Mouse (Mus musculus) embryonic facial prominence, embryonic 12.5 days (tissue): ENCODE results near the gene Akr1b3. TPM values are rescaled to one million over a fixed set of nuclear protein-coding genes. Genes with fewer than 3 reads are reported as not detected.

Experiments
- ATAC-seq: fragments of 200-750 bp; cut with Nextera tagmentation; 2 replicates; pipeline ENCODE4 v1.8.0; 2017; ENCODE audit not compliant: insufficient number of reproducible peaks, insufficient read depth, low FRiP score, low TSS enrichment
- H3K27ac ChIP-seq: fragments of 300-500 bp; sonication (generic); 2 replicates; pipeline ENCODE4 v1.5.1; 2016; ENCODE audit warnings: mild to moderate bottlenecking
- H3K27me3 ChIP-seq: fragments of 300-500 bp; sonication (generic); 2 replicates; pipeline ENCODE4 v1.6.1; 2016; ENCODE audit warnings: mild to moderate bottlenecking, moderate library complexity
- H3K36me3 ChIP-seq: fragments of 300-500 bp; sonication (generic); 2 replicates; pipeline ENCODE4 v1.6.1; 2016; ENCODE audit warnings: mild to moderate bottlenecking
- H3K4me1 ChIP-seq: fragments of 300-500 bp; sonication (generic); 2 replicates; pipeline ENCODE4 v1.6.1; 2016
- H3K4me2 ChIP-seq: fragments of 300-500 bp; sonication (generic); replicated peaks from 2 replicates; pipeline ENCODE4 v1.6.1; 2016; ENCODE audit warnings: mild to moderate bottlenecking, moderate library complexity
- H3K4me3 ChIP-seq: fragments of 300-500 bp; sonication (generic); 2 replicates; pipeline ENCODE4 v1.5.1; 2016; ENCODE audit warnings: mild to moderate bottlenecking
- H3K9ac ChIP-seq: fragments of 300-500 bp; sonication (generic); 2 replicates; pipeline ENCODE4 v1.6.1; 2016; ENCODE audit warnings: mild to moderate bottlenecking, moderate library complexity
- H3K9me3 ChIP-seq: fragments of 300-500 bp; sonication (generic); 2 replicates; pipeline ENCODE4 v1.6.1; 2016; ENCODE audit warnings: mild to moderate bottlenecking, moderate library complexity
- WGBS: fragments of 180-500 bp; shearing (Covaris S2); methylation state at CpG from one replicate; pipeline ENCODE4 v1.1.7; 2016; 5-methylcytosine and 5-hydroxymethylcytosine counted together
- polyA plus RNA-seq: library from polyadenylated mRNA; unstranded; fragments of >200 nt; fragmentation: Nextera tagmentation; extraction: Ambion mirVana; gene quantifications from 2 replicates; pipeline ENCODE4 v1.2.1, GENCODE M21; 2016

The Akr1b3 gene
- polyA plus RNA-seq, 1 experiment from 2014 or later: 172 TPM

DNA sequence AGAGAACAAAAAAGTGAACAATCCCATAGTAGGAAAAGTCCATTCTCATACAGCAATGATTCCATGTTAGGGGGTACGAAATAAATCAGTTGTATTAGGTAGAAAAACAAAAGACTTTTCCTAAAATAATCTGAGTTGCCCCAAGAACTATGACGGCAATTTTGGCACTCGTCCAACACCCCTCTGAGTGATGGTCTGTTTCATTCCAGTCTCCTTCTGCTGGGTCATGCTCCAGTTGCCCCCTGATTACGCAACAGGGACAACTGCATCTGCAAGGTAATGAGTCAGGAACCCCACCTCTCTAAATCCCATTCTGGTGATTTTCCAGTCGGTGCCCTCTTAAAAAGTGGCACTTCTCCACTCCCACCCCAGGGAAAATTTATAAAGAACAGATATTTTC is 894 bp upstream of the Akr1b3 start:
- Histone ChIP-seq H3K4me1 (peaks cover 11% of the 10 kb centered on the region; the same call in 1 of the 2 replicates), H3K9me3 (no peaks in the 10 kb centered on the region), H3K36me3 (no peaks in the 10 kb centered on the region), H3K27me3 (no peaks in the 10 kb centered on the region), H3K4me2 (no peak overlapping the region), H3K4me3 (no peak overlapping the region), H3K9ac (no peak overlapping the region), H3K27ac (no peak overlapping the region)
- no peak for ATAC-seq
- WGBS: 69% methylated on average over 5 of the region's 5 CpGs

DNA sequence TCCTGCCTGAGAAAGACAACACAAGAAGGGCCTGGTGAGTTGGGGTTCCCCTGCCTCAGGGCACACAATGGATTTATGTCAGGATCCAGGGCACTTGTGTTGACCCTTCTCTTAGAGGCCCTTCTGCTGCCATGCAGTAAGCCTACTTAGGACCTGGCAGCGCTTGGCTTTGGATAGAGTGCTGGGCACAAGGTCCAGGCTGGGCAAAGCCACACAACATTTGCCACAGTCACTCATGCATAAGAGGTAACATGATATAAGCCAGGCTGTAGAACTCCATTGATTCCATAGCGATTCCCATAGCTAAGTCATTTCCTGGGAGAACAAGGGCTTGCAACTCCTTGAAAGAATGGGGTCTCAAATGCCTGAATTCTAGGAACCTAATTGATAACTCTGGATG is 3.4 kb downstream of the Akr1b3 start:
- Histone ChIP-seq H3K27ac (no peak overlapping the region), H3K9me3 (no peaks in the 10 kb centered on the region), H3K36me3 (peaks cover 28% of the 10 kb centered on the region), H3K4me3 (no peak overlapping the region), H3K27me3 (no peaks in the 10 kb centered on the region), H3K4me2 (no peak overlapping the region), H3K4me1 (peaks cover 11% of the 10 kb centered on the region; the same call in 1 of the 2 replicates), H3K9ac (no peak overlapping the region)
- no peak for ATAC-seq
- WGBS: 83% methylated on average over 2 of the region's 2 CpGs

DNA sequence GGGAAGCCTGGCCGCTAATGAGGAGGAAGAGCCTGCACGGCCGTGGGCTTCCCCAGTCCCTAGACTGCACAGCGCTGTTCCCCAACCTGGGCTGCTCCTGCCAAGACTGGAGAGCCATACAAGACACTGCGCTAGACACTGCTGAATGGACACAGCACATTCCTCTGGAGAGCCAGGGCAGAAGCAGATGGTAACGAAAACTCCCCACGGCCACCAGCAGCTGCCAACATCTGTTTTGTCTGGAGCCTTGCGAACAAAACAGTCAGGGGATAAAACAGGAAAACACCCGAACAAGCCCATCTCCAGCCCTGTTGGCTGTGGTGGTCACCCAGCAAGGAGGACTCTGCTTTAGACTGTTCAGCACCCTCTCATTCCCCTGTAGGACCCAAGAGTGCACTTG is 3.9 kb downstream of the Akr1b3 start:
- 79% methylated on average over 9 of the region's 9 CpGs for WGBS

DNA sequence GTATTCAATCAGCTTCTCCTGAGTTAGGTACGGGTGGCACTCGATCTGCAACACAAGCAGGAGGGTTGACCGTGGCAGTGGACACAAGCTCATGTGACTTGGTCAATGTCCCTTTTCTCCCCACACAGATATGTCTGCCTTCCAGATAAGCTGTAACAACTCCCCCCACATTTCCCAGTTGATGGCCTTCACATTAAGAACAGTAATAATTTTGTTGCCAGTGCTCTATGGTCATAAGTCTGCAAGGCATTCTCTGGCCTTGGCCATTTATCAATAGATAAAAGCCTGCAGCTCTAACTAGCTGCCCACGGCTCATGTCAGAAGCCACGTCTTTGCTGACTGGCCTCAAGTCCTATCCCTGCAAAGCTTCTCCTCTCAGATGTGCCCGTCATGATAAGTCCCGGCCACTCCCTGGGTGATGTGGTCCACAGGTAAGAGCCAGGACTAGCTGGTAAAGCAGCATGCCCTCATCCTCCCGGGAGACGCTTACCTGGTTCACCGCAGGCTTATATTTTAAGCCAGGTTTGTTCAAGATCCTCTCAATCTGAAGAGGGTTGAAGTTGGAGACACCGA is 7.2 kb downstream of the Akr1b3 start:
- ATAC-seq: no peak
- H3K4me1 ChIP-seq: no peaks in the 10 kb centered on the region
- no peak overlapping the region for H3K27ac ChIP-seq
- no peak overlapping the region for H3K4me2 ChIP-seq
- no peaks in the 10 kb centered on the region for H3K27me3 ChIP-seq
- H3K9ac ChIP-seq: no peak overlapping the region
- no peaks in the 10 kb centered on the region for H3K9me3 ChIP-seq
- peaks cover 53% of the 10 kb centered on the region for H3K36me3 ChIP-seq
- H3K4me3 ChIP-seq: no peak overlapping the region
- WGBS: 97% methylated on average over 11 of the region's 11 CpGs

More for the DNA sequence above, 3.9 kb downstream of the Akr1b3 start:
- peaks cover 34% of the 10 kb centered on the region for H3K36me3 ChIP-seq
- no peak overlapping the region for H3K9ac ChIP-seq
- H3K27ac ChIP-seq: no peak overlapping the region
- H3K4me1 ChIP-seq: peaks cover 11% of the 10 kb centered on the region; the same call in 1 of the 2 replicates
- no peak overlapping the region for H3K4me2 ChIP-seq
- H3K4me3 ChIP-seq: no peak overlapping the region
- H3K27me3 ChIP-seq: no peaks in the 10 kb centered on the region
- no peaks in the 10 kb centered on the region for H3K9me3 ChIP-seq
- ATAC-seq: no peak

DNA sequence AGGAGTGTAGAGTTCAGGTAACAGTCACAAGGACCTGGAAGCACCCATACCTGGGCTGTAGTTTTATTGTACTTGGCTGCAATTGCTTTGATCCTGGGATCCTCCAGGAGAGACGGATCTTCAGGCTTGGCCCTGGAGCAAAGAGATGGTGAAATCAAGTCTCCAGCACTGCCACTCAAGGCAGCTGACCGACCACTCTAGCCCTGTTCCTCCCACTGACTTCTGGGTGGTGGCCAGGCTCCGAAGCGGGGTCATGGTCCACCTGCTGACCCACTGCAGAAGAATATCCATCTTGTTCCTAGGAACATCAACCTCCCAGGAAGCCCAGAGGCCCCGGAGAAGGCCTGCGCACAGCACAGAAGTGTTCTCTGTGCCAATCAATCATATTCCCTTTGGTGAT is 7.8 kb downstream of the Akr1b3 start:
- no peak for ATAC-seq
- Histone ChIP-seq H3K4me2 (no peak overlapping the region), H3K4me1 (no peaks in the 10 kb centered on the region), H3K9ac (no peak overlapping the region), H3K27ac (no peak overlapping the region), H3K9me3 (no peaks in the 10 kb centered on the region), H3K27me3 (no peaks in the 10 kb centered on the region), H3K4me3 (no peak overlapping the region), H3K36me3 (peaks cover 58% of the 10 kb centered on the region)
- WGBS: 96% methylated on average over 6 of the region's 6 CpGs

DNA sequence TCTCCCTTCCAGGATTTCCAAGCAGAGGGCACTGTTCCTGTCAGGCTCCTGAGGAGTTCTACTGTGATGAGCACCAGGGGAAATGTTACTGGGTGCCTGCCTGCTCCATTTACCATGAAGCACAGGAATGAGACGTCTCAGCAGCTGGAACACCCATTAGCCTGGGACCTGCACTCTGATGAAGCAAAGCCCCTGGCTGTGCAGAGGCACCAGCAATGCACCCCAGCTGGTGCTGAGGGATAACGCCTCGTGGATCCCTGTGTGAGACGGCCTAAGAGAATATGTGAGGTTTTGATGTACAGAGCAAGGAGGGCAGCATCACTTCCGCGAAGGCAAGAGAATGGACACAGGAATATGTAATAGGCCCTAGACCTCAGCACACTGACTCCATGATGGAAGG is 10.5 kb downstream of the Akr1b3 start:
- Histone ChIP-seq H3K27me3 (no peaks in the 10 kb centered on the region), H3K4me1 (no peaks in the 10 kb centered on the region), H3K9me3 (no peaks in the 10 kb centered on the region), H3K36me3 (peaks cover 63% of the 10 kb centered on the region), H3K27ac (no peak overlapping the region), H3K9ac (no peak overlapping the region), H3K4me3 (no peak overlapping the region), H3K4me2 (no peak overlapping the region)
- 93% methylated on average over 6 of the region's 6 CpGs for WGBS
- no peak for ATAC-seq

DNA sequence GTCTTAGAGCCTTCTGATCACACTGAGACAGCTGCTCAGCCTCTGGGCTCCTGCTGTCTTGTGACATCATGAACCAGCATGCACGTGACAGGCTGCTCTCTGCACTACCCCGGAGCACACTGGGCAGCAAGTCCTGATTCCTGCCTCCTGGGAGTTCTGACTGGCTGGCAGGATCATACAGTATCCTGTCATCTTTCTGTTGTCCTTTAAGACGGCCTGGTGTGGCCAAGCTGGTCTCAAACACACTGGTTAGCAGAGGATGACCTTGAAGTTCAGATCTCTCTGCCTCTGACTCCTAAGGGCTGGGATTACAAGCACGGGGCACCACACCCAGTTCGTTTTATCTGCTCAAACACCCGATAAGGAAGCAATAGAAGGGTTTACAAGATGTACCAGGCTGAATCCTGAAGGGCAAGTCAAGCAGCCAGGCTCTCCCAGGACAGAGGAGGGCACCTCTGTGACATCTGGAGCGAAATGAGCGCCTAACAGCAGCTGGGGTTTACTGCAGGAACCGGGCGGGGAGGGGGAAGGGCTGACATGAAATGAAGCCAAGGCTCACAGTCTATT is 12.5 kb downstream of the Akr1b3 start:
- Histone ChIP-seq H3K4me2 (no peak overlapping the region), H3K27ac (no peak overlapping the region), H3K4me3 (no peak overlapping the region), H3K36me3 (peaks cover 43% of the 10 kb centered on the region), H3K9me3 (no peaks in the 10 kb centered on the region), H3K4me1 (no peaks in the 10 kb centered on the region), H3K27me3 (no peaks in the 10 kb centered on the region), H3K9ac (no peak overlapping the region)
- WGBS: 81% methylated on average over 10 of the region's 10 CpGs
- ATAC-seq: no peak

DNA sequence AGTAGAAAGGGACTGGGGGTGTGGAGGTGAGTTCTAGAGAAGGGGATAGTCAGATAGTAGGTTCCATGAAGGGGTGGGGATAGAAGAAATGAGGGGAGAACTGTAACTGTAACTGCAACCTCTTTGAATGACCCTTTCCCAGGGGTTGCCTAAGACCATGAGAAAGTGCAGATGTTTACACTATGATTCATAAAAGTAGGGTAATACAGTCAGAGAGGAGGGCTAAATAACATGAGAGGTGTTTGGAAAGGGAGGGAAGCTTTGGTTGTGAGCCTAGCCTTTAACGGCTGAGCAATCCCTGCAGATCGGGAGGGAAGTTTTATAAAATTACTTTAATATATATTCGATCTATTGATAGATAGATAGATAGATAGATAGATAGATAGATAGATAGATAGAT is 20.2 kb downstream of the Akr1b3 start:
- Histone ChIP-seq H3K4me2 (no peak overlapping the region), H3K27me3 (no peaks in the 10 kb centered on the region), H3K36me3 (no peaks in the 10 kb centered on the region), H3K4me3 (no peak overlapping the region), H3K9me3 (no peaks in the 10 kb centered on the region), H3K9ac (no peak overlapping the region), H3K4me1 (peaks cover 4% of the 10 kb centered on the region; the same call in 1 of the 2 replicates), H3K27ac (no peak overlapping the region)
- WGBS: 93% methylated on average over 3 of the region's 3 CpGs
- ATAC-seq: no peak

DNA sequence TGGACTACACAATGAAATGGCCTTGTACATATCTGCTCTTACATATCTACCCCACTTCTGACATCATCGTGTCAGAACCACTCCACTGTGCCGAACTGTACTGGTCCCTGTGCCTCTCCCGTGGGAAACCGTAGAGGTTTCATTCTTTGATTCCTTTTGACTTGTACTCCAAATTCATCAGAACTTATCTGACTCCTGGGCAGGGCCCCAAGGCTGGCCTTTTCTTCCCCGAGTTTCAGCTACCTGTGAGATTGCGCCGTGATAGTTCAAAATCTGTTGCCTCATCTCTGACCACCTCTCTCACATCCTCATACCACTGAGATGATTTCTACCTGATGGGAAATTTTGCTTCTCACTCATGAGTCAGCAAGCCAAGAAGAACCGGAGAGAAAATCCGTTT is 21.8 kb downstream of the Akr1b3 start:
- Histone ChIP-seq H3K9ac (no peak overlapping the region), H3K9me3 (no peaks in the 10 kb centered on the region), H3K4me3 (no peak overlapping the region), H3K27ac (no peak overlapping the region), H3K4me1 (peaks cover 7% of the 10 kb centered on the region; the same call in 1 of the 2 replicates), H3K4me2 (no peak overlapping the region), H3K27me3 (no peaks in the 10 kb centered on the region), H3K36me3 (no peaks in the 10 kb centered on the region)
- ATAC-seq: no peak
- 85% methylated on average over 9 of the region's 9 CpGs for WGBS

DNA sequence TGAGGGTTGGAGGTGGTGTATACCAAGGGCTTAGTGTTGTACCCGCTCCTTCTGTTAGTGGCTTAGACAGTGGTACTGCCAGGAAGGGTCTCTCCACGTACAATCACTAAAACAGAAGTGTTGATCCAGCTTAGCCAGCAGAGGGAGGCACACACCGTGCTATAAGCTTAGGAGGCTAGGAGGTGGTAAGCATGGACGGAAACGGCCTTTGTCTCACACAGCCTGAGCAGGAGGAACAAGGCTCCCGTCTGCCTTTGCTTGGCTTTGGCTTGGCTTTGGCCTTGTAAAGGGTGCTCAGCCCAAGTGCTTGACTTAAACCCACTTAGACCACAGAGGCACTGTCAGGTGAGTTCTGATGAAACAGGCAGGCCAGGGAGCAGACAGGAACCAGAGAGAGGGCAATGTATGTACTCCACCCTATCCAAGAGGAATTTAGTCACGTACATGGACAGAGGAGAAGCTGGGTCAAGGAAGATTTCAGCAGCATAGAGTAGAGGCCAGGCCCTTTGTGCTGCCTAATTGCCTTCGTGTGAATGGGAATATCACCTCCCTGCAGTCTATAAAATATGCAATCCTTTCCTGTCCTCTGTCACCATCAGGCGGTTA is 24.3 kb downstream of the Akr1b3 start:
- Histone ChIP-seq H3K9me3 (no peaks in the 10 kb centered on the region), H3K4me2 (no peak overlapping the region), H3K36me3 (no peaks in the 10 kb centered on the region), H3K27ac (no peak overlapping the region), H3K9ac (no peak overlapping the region), H3K4me1 (peaks cover 7% of the 10 kb centered on the region; the same call in 1 of the 2 replicates), H3K4me3 (no peak overlapping the region), H3K27me3 (no peaks in the 10 kb centered on the region)
- 29% methylated on average over 9 of the region's 9 CpGs for WGBS
- ATAC-seq: peak; percentile 85; the same call in 1 of the 2 replicates

DNA sequence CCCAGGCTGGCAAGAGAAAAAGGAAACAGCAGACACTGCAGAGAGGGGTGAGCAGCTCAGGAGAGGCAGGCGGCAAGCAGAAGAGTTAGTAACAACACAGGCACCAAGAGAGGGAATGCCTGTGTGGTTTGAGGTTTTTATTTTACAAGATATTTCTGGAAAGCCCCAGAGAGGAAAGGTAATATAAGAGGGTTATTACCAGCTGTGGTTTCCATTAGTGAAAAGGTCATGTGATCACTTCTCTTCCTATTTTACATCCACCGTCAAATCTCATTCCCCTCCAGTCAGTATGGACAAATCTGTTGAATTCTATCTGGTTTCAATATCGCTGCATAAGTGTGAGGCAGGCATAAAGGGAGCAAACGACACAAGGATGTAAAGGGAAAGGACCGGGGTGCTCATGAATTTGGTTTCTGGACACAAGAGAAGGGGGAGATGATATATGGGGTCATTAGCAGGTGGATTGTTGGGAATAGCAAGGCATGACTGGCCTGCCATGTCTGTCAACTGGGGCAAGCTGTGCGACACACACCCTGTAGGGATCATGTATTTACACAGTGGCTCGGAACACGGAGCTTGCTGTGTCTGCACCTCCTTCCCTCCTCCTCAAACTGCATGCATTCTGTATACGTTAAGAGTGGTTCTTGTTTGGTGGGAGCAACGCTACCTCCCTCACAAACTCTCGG is 24.9 kb downstream of the Akr1b3 start:
- no peaks in the 10 kb centered on the region for H3K36me3 ChIP-seq
- WGBS: 59% methylated on average over 11 of the region's 11 CpGs
- H3K9ac ChIP-seq: no peak overlapping the region
- no peak for ATAC-seq
- no peak overlapping the region for H3K4me2 ChIP-seq
- H3K9me3 ChIP-seq: no peaks in the 10 kb centered on the region
- no peaks in the 10 kb centered on the region for H3K27me3 ChIP-seq
- no peak overlapping the region for H3K27ac ChIP-seq
- no peak overlapping the region for H3K4me3 ChIP-seq
- H3K4me1 ChIP-seq: peaks cover 7% of the 10 kb centered on the region; the same call in 1 of the 2 replicates

DNA sequence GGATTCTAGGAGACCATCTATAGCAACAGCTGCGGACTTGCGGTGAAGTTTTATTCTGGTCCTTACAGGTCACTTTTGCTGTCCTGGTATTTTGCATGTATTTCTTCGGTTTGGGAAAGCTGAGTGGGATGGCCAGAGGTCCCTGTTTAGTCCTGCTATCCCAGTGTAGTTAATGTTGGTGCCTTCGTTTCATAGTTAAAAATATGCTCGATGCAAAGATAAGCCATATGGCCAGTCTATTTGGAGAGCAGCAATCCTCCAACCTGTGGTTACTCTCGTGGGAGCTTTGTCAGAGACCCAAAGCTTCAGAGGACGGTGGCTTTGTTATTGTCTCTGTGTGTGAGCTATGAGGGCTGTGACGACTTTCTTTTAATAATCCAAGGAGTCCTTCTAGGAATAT is 26.6 kb downstream of the Akr1b3 start:
- Histone ChIP-seq H3K36me3 (no peaks in the 10 kb centered on the region), H3K27me3 (no peaks in the 10 kb centered on the region), H3K4me3 (no peak overlapping the region), H3K4me2 (no peak overlapping the region), H3K27ac (no peak overlapping the region), H3K9ac (no peak overlapping the region), H3K4me1 (peaks cover 7% of the 10 kb centered on the region; the same call in 1 of the 2 replicates), H3K9me3 (no peaks in the 10 kb centered on the region)
- no peak for ATAC-seq
- 82% methylated on average over 8 of the region's 8 CpGs for WGBS
